Mouse (Mus musculus): ENCODE data around the gene Higd2a.

- TF ChIP-seq CTCF (IDR thresholded peaks at IDR 0.05) (no peak), POLR2A (IDR thresholded peaks at IDR 0.05; ENCODE audit: insufficient read depth, low read depth, low read length) (no peak)
Observed at GRCm38 (mm10) chr13:54602639-54603111, 12.7 kb downstream of the Higd2a start.

Data from heart, adult 2 months (tissue).